Mouse (Mus musculus): ENCODE data around the gene Gm20403. TPM values are rescaled to one million over a fixed set of nuclear protein-coding genes. Genes with fewer than 3 reads are reported as not detected.

The Gm20403 gene
- polyA plus RNA-seq (2016; fragmentation: Nextera tagmentation; extraction: Ambion mirVana), result not detected in 2 replicates

DNA sequence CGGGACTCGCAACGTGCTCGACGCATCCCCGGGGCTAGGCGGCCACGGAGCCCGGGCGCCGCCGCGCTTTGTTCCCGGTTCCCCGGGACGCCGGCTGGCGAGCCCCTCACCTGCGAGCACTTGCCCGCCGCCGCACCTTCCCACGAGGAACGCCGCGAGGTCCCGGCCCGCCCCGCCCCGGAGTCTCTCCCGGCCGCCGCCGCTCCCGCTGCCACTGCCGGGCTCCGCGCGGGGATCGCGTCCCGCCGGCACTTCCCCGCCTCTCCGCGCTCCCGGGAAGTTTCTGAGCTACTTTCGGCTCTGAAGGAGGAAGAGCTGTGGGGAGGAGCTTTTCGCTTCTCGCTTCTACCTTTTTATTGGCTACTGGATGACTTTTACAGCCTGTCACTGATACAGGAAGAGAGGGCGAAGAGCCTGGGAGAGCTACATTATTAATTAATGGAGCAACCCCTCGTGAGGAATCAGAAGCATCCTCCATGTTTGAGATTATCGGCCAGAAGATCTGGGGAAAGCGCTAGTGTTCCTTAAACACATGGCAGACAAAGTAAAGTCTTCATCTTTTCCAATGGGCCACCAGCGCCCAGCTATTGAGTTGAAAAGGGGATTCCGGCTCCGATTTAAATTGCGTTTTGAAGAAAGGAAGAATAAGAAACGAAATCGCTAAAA lies at the start of gene Gm20403:
Gene Gm20403, minus strand, starts transcription at position 478 of the 666 bp plus-strand sequence.
- peaks cover 8% of the 10 kb centered on the region for H3K4me1 ChIP-seq
- peak within 1 kb of the TSS; percentile 95 for H3K4me3 ChIP-seq
- H3K9me3 ChIP-seq (replicated peaks), result no peaks in the 10 kb centered on the region
- no peaks in the 10 kb centered on the region for H3K36me3 ChIP-seq
- ATAC-seq (ENCODE audit: low FRiP score), result peak; percentile 75
- peak within 1 kb of the TSS; percentile 92 for H3K9ac ChIP-seq
- H3K27ac ChIP-seq, result peak within 1 kb of the TSS; percentile 86
- no peaks in the 10 kb centered on the region for H3K27me3 ChIP-seq
- peak within 1 kb of the TSS; percentile 90 for H3K4me2 ChIP-seq (replicated peaks)
- WGBS, result under 1% methylated on average over 58 of the region's 60 CpGs

DNA sequence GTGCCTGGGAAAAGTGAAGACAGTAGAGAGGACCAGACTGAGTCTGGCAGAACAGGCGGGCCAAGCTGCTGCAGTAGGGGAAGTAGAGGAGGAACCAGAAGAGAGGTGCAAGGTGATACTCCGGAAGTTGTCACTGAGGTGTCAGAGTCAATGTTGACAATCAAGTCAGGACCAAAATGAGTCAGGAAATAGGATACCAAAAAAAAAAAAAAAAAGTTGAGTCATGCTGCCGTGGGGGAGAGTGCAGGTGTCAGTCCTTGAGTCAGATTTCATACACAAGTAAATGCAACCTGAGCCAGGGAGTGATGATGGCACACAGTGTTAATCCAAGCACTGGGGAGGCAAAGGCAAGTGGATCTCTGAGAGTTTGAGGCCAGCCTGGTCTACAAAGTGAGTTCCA lies 40.8 kb upstream of the Gm20403 start:
- ATAC-seq (ENCODE audit: low FRiP score), result no peak
- 57% methylated on average over 3 of the region's 3 CpGs for WGBS
- H3K4me2 ChIP-seq (replicated peaks), result no peak overlapping the region

DNA sequence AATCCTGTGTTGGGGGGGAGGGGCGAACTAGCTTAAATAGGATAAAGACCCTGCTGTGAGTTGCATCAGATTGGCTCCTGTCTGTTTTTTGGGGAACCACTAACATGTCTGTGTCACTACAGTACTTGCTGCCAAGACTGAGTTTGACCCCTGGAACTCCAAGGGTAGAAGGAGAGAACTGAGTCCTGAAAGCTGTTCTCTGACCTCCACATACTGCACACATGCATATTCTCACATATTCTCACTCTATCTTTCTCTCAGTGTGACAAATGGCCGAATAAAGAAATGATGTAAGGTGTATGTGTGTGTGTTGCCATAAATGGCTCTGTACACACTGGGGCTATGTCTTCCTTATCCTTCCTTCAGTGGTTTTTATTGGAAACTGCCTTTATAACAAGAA lies 37.0 kb upstream of the Gm20403 start:
- no peak overlapping the region for H3K9ac ChIP-seq
- ATAC-seq (ENCODE audit: low FRiP score), result no peak
- no peak overlapping the region for H3K27ac ChIP-seq
- H3K4me1 ChIP-seq, result no peaks in the 10 kb centered on the region
- H3K36me3 ChIP-seq, result no peaks in the 10 kb centered on the region
- no peak overlapping the region for H3K4me3 ChIP-seq
- H3K4me2 ChIP-seq (replicated peaks), result no peak overlapping the region
- no peaks in the 10 kb centered on the region for H3K9me3 ChIP-seq (replicated peaks)
- no peaks in the 10 kb centered on the region for H3K27me3 ChIP-seq
- WGBS, result 82% methylated on average over 2 of the region's 2 CpGs

More for the DNA sequence above, 40.8 kb upstream of the Gm20403 start:
- no peak overlapping the region for H3K27ac ChIP-seq
- H3K4me1 ChIP-seq, result no peaks in the 10 kb centered on the region
- no peak overlapping the region for H3K4me3 ChIP-seq
- H3K9ac ChIP-seq, result no peak overlapping the region
- no peaks in the 10 kb centered on the region for H3K27me3 ChIP-seq
- no peaks in the 10 kb centered on the region for H3K36me3 ChIP-seq
- H3K9me3 ChIP-seq (replicated peaks), result no peaks in the 10 kb centered on the region

DNA sequence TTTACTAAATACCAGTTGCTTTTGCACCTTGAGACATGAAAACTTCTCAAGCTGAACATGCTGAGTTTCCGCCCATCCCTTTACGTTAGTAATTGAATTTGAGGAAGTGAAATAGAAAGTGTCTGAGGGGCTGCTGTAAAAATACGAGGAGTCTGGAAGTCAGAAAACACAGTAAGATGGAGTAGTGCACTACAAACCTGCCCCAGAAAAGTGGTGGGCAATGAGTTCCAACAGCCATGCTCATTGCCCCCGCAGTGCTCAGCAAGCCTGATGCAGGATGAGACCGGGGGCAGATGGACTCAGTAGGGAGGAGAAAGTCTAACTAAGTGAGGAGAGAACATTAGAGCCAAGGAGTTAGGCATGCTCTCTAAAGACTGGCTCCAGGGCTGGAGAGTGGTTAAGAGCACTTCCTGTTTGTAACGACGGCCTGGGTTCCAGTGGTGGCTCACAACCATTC lies 33.1 kb upstream of the Gm20403 start:
- 91% methylated on average over 7 of the region's 7 CpGs for WGBS
- ATAC-seq (ENCODE audit: low FRiP score), result no peak

DNA sequence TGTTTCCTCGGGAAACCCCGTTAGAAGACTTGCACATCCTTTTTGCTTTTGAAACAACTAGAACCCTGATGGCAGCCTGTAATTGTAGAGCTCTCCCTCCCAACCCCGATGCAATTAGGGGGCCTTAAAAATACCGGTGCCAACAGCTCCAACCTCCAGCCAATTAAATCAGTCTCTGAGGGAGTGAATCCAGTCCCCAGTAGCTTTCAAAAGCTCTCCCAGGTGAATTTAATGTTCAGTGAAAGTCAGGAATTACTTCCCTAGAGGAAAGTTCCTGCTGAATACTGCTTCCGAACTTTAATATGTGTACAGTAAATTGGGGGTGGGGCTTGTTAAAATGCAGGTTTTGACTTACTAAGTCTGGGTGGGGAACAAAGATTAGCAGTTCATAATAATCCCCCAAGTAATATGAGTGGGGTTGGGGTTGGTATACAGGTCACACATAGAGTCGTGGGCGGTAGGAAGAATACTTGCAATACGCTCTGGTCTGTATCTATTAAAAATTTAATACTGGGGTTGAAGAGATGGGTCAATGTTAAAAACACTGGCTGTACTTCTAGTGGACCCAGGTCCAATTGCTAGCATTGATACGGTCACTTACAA lies 30.9 kb upstream of the Gm20403 start:
- no peaks in the 10 kb centered on the region for H3K9me3 ChIP-seq (replicated peaks)
- H3K4me1 ChIP-seq, result no peaks in the 10 kb centered on the region
- H3K36me3 ChIP-seq, result no peaks in the 10 kb centered on the region
- H3K27me3 ChIP-seq, result no peaks in the 10 kb centered on the region
- WGBS, result 65% methylated on average over 9 of the region's 9 CpGs
- ATAC-seq (ENCODE audit: low FRiP score), result no peak
- no peak overlapping the region for H3K4me2 ChIP-seq (replicated peaks)
- no peak overlapping the region for H3K9ac ChIP-seq
- H3K27ac ChIP-seq, result no peak overlapping the region
- no peak overlapping the region for H3K4me3 ChIP-seq

More for the DNA sequence above, 33.1 kb upstream of the Gm20403 start:
- Histone ChIP-seq H3K9ac (no peak overlapping the region), H3K4me2 (replicated peaks) (no peak overlapping the region), H3K36me3 (no peaks in the 10 kb centered on the region), H3K27me3 (no peaks in the 10 kb centered on the region), H3K4me1 (no peaks in the 10 kb centered on the region), H3K4me3 (no peak overlapping the region), H3K9me3 (replicated peaks) (no peaks in the 10 kb centered on the region), H3K27ac (no peak overlapping the region)

DNA sequence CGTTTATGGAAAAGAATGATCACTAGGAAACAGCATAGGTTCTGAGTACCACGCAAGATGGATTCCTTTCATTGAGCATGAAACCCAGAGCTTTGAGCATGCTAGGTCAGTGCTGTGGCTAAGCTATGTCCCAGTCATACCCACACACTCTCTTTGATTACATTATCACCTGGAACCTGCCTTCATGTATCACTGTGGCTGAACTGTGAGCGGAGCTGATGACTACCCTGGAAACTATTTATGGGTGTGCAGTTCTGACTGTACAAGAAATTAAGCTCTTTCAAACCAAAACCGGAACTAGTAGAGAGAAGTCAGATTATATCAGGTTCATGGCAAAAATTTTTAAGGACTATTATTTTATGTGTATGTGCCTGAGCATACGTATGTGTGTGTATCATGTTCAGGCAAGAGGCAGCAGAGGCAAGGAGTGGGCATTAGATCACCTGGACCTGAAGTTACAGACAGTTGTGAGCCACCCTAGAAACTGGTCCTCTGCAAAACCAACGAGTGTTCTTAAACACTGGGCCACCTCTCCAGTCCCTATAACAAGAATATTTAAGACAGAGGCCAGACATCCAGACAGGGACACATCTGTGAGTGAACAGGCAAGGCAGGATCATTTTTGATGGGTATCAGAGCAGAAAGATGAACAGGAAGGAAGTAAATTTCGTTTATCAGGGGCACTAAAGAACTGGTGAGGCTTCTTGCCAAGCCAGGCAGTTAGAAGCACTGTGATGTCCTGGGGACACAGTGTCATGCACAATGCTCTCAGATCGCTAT lies 30.2 kb upstream of the Gm20403 start:
- Histone ChIP-seq H3K4me2 (replicated peaks) (no peak overlapping the region), H3K4me1 (no peaks in the 10 kb centered on the region), H3K36me3 (no peaks in the 10 kb centered on the region), H3K27me3 (no peaks in the 10 kb centered on the region), H3K9me3 (replicated peaks) (no peaks in the 10 kb centered on the region), H3K9ac (no peak overlapping the region), H3K4me3 (no peak overlapping the region), H3K27ac (no peak overlapping the region)
- no peak for ATAC-seq (ENCODE audit: low FRiP score)
- 78% methylated on average over 8 of the region's 8 CpGs for WGBS

DNA sequence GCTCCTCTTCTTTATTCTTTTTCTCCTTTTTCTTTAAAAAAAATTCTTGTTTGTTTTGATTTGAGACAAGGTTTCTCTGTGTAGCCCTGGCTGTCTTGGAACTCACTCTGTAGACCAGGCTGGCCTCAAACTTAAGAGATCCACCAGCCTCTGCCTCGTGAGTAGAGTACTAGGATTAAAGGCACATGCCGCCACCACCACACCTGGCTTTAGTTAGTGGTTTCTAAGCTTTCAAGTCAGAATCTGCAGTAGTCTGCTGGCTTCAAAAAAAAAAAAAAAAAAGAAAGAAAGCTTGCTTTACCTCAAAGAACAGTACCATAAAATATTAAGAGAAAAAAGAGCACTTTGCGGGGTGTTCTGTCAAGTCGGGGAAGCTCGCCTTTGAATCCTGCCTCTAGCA lies 29.1 kb upstream of the Gm20403 start:
- Histone ChIP-seq H3K9me3 (replicated peaks) (no peaks in the 10 kb centered on the region), H3K4me3 (no peak overlapping the region), H3K27ac (no peak overlapping the region), H3K9ac (no peak overlapping the region), H3K27me3 (no peaks in the 10 kb centered on the region), H3K36me3 (no peaks in the 10 kb centered on the region), H3K4me2 (replicated peaks) (no peak overlapping the region), H3K4me1 (no peaks in the 10 kb centered on the region)
- ATAC-seq (ENCODE audit: low FRiP score), result no peak
- 80% methylated on average over 5 of the region's 5 CpGs for WGBS

DNA sequence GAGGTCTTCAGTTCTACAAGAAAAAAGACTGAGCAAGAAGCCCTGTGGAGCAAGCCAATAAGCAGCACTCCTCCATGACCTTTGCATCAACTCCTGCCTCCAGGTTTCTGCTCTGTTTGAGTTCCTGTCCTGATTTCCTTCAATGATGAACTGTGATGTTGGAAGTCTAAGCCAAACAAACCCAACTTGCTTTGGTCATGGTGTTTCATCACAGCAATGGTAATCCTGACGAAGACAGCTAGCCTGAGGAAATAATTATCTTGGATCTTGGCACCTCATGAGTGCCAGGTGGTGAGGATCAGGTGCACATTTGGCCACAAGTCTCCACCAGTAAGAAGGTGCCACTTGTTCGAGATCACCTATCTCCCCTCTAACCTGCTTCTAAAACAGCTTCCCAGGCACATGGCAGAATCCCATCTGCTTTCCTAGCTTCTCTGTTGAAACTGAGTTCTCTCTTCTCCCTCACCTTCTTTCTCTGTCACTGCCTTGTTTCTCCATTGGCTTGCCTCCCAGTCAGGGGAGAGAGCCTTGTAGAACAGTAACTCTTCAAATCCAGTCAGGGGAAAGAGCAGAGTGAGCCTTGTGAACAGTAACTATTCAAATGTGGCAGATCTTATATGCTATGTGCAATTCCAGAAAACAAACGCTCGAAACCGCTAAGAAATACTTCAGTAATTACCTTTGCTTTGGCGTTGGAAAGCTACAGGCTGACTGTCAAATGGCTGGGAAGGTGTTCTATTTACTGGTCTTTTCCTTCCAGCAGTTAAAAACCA lies 27.5 kb upstream of the Gm20403 start, which contains the start of gene Baz1a:
Gene Baz1a, minus strand, starts transcription at position 723 of the 773 bp plus-strand sequence.
- WGBS, result 89% methylated on average over 6 of the region's 6 CpGs
- Histone ChIP-seq H3K4me3 (no peak within 1 kb of the TSS), H3K9me3 (replicated peaks) (no peaks in the 10 kb centered on the region), H3K27me3 (no peaks in the 10 kb centered on the region), H3K4me2 (replicated peaks) (no peak within 1 kb of the TSS), H3K4me1 (no peaks in the 10 kb centered on the region), H3K27ac (no peak within 1 kb of the TSS), H3K9ac (no peak within 1 kb of the TSS), H3K36me3 (no peaks in the 10 kb centered on the region)
- ATAC-seq (ENCODE audit: low FRiP score), result no peak

DNA sequence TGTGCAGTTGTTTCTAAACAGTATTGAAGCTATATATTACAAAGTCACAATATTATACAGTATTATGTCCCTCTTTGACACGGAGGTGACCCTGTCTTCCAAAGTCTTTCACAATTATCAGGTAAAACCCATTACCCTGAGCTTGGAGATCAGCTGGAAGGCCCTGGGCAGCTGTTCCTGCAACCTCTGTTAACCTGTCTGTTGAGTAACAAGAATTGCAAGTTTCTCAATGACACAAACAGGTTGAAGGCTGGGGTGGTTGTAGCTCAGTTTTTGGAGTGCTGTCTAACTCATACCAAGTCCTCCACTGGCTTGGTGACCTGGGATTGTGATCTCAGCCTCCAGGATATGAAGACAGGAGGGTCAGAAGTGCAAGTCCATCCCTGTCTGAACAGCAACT lies 26.7 kb upstream of the Gm20403 start:
- Histone ChIP-seq H3K27me3 (no peaks in the 10 kb centered on the region), H3K4me1 (no peaks in the 10 kb centered on the region), H3K4me2 (replicated peaks) (no peak overlapping the region), H3K9ac (no peak overlapping the region), H3K27ac (no peak overlapping the region), H3K36me3 (no peaks in the 10 kb centered on the region), H3K9me3 (replicated peaks) (no peaks in the 10 kb centered on the region), H3K4me3 (no peak overlapping the region)
- 77% methylated on average over 1 of the region's 1 CpGs for WGBS
- no peak for ATAC-seq (ENCODE audit: low FRiP score)

DNA sequence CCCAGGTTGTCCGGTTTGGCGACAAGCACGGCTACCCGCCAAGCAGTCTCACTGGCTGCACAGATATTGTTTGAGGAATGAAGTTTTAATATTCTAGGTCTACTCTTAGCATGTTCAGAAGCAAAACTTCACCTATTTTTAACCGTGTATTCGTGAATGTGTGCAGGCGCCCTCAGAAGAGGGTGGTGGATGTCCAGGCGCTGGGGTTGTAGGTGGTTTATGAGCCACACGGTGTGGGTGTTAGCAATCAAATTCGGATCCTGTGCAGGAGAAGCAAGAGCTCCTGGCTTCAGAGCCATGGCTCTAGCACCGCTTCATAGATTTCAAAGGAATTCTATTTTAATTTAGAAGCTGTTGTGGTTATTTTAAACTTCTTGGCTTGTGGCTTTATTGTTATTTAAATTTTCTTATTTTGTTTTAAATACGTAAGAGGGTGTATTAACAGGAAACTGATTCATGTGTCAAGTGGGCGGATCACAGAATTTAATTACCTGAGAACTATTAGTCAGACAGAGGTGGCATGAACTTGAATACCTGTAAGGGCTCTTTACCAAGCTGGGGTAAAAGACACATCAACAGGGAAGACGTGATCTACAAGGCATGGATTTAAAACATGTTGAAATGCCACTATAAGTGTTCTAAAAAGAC lies 21.2 kb upstream of the Gm20403 start:
- ATAC-seq (ENCODE audit: low FRiP score), result no peak
- Histone ChIP-seq H3K36me3 (no peaks in the 10 kb centered on the region), H3K9me3 (replicated peaks) (no peaks in the 10 kb centered on the region), H3K4me3 (no peak overlapping the region), H3K27ac (no peak overlapping the region), H3K4me2 (replicated peaks) (no peak overlapping the region), H3K27me3 (no peaks in the 10 kb centered on the region), H3K4me1 (no peaks in the 10 kb centered on the region), H3K9ac (no peak overlapping the region)
- WGBS, result 89% methylated on average over 14 of the region's 14 CpGs

DNA sequence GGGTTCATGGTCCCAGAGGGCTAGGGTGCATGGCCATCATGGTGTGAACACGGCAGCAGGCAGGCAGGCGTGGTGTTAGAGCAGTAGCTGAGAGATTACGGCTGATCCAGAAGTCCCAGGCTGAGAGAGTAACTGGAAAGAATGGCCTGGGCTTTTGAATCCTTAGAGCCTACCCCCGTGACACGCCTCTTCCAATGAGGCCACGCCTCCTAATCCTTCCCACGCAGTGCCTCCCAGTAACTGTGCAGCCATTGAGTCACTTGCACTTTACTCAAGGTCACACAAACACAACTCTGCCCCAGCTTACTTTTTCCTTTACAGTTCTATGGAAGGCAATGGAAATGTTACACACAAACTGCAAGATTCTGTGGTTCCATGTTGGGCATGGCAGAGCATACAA lies 19.7 kb upstream of the Gm20403 start:
- 91% methylated on average over 7 of the region's 7 CpGs for WGBS
- Histone ChIP-seq H3K9ac (no peak overlapping the region), H3K9me3 (replicated peaks) (no peaks in the 10 kb centered on the region), H3K27ac (no peak overlapping the region), H3K36me3 (no peaks in the 10 kb centered on the region), H3K4me1 (no peaks in the 10 kb centered on the region), H3K4me3 (no peak overlapping the region), H3K4me2 (replicated peaks) (no peak overlapping the region), H3K27me3 (no peaks in the 10 kb centered on the region)
- ATAC-seq (ENCODE audit: low FRiP score), result no peak
